Mouse (Mus musculus): ENCODE data around the gene Tmod1.

DNA sequence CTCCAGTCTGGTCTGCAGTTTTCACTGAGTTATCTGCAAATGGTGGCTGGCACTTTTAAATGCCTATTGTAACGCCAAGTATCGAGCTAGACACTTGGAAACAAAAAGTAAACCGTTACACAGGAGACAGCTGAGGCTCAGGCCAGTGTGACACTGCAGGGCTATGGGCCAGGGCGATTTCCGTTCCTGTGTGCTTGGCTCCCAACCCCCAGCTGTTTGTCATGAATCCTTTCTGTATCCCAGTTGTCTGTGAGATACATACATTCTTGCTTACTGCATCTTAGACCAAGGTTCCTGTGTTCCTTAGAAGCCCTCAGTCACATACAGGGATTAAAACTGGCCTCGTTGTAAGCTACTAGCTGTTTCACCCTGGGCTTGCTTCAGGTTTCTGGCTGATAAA, 10.5 kb upstream of the Tmod1 start:
- TF ChIP-seq CTCF (IDR thresholded peaks at IDR 0.05) (no peak), EP300 (IDR thresholded peaks at IDR 0.05) (no peak)

Data from lung, postnatal 0 days (tissue).